Mouse (Mus musculus) brain, adult 10 weeks (tissue): Measurements from ENCODE around the gene Slc35f5. TPM values are rescaled to one million over a fixed set of nuclear protein-coding genes. Genes with fewer than 3 reads are reported as not detected.

Experiments
- polyA plus RNA-seq: library from polyadenylated mRNA; stranded (reverse); fragments of 350-450 nt; fragmentation: Illumina TruSeq; extraction: RNeasy Lipid Tissue Mini Kit (QIAGEN cat#74804); gene quantifications from one replicate; pipeline ENCODE4 v1.2.3, GENCODE M21; 2015; ENCODE audit warnings: low read depth, low replicate concordance

Gene Slc35f5
- polyA plus RNA-seq = 26.7 TPM

DNA sequence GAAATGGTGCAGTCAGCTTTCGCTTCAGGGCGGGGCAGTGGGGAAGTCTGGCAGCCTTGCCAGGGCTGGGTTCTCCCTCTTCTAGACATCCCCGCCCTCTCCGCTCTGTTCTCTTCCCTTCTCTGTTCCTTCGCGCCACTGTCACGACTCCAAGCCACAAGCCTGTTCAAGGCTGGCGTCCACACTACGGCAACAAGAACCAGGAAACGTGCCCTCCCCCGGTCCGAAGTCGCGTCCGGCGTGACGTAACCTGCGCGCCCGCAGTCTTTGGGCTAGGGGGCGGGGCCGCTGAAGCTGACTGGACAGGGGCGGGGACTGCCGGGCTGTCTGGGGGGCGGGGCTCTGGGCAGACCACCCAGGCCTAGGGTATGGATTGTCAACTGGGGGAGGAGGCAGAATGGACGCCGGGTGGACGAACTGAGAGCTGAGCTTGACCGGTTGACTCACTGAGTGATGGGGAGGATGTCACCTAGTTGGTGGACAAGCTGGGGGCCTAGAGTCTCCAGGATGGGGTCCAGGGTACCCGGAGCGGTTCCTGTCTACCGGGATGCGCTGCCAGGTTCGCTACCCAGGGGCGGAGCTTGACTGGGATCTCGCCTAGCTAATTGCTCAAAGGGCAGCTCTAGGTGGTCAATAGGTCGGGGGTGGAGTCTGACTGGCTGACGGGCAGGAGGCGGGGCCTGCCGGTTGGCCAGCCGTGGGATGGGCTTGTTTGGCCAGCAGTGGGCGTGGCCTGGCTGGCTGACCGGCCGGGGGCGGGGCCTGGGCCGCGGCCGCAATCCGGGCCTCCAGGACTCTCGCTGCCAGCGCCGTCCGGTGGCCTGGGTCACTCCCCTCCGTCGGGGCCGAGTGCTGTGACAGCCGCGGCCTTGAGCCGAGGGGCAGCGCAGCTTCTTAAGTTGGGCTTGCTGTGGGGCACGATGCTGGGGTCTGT, at the start of gene Slc35f5:
TSS of gene Slc35f5 (plus strand) at position 337 of the 934 bp plus-strand sequence.

Other genes with a start within 250 kb of the Slc35f5 start
- 224 TPM for gene Actr3, start 124.9 kb upstream of the Slc35f5 start, polyA plus RNA-seq
- gene Gpr39, start 116.4 kb downstream of the Slc35f5 start, polyA plus RNA-seq = not detected